Comparison of ENCODE assay signal across 7 mouse cellular contexts in the genomic region with DNA sequence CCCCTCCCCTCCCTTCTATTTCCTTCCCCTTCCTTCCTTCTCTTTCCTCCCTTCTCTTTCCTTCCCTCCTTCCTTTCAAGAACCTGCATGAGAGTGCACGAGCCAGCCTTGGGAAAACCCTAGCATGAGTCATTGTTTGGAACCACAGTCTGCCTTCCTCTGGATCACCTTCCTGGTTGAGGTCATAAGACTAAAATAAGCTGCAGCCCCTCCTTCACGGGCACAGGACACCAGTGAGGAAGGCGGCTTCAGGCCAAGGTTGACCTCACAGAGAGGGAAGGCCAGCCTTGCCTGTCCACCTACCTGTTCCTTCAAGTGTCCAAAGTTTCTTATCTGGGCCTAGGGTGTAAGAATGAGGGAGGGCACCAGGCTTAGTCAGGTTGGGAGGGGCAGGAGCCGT. TPM values are rescaled to one million over a fixed set of nuclear protein-coding genes. Genes with fewer than 3 reads are reported as not detected.
DNase-seq lines count a peak whose midpoint lies in the region; ATAC-seq and TF ChIP-seq lines count a peak whose summit lies in the region.

No protein-coding gene starts in this region.

- no peaks in the 10 kb centered on the region for H3K9me3 ChIP-seq in heart, embryonic 16.5 days (replicated peaks; ENCODE audit: control insufficient read depth, low read length)
- H3K9me3 ChIP-seq in limb, embryonic 15.5 days: no peaks in the 10 kb centered on the region
- no peaks in the 10 kb centered on the region for H3K9me3 ChIP-seq in stomach, embryonic 14.5 days (ENCODE audit: control insufficient read depth, low read depth, low read length)

- in situ Hi-C loops in Patski (cut with MboI; ENCODE audit: low pct_unique_long_range_greater_than_20kb): no loop called here

- H3K36me3 ChIP-seq in heart, embryonic 16.5 days (ENCODE audit: control insufficient read depth, insufficient read depth): 0 out of 2 replicates have a peak, but pooled peaks cover 5% of the 10 kb centered on the region
- no peaks in the 10 kb centered on the region for H3K36me3 ChIP-seq in limb, embryonic 15.5 days
- no peaks in the 10 kb centered on the region for H3K36me3 ChIP-seq in stomach, embryonic 14.5 days (ENCODE audit: control insufficient read depth, insufficient read depth, low read length)

- DNase-seq in Patski (ENCODE audit: low read depth, low spot score): peak; percentile 97
- peak; percentile 62 for DNase-seq in cerebellum, adult 9-11 months
- DNase-seq in spleen, adult 18-20 months: no peak
- no peak for DNase-seq in frontal cortex, postnatal 25 days (ENCODE audit: low spot score in 2 of 2)

- H3K27ac ChIP-seq in heart, embryonic 16.5 days (ENCODE audit: low read length): peak overlapping the region; percentile 98
- H3K27ac ChIP-seq in limb, embryonic 15.5 days: no peak overlapping the region; the same call in 1 of the 2 replicates
- H3K27ac ChIP-seq in stomach, embryonic 14.5 days (ENCODE audit: low read length): peak overlapping the region; percentile 49; the same call in 1 of the 2 replicates

- CTCF ChIA-PET in Patski (lab: Charles Lee): interaction anchor here (0.9 to 5.1 kb wide), 5 partner anchors 10 to 37 kb away, joined by 3 to 19 read pairs (median 6); partner anchors contain the start of gene Manba

- peak; percentile 90 for ATAC-seq in Patski
- ATAC-seq in heart, embryonic 16.5 days (replicated peaks; ENCODE audit: extremely low read depth, insufficient read depth, low FRiP score): peak; percentile 91
- peak; percentile 45; the same call in 1 of the 2 replicates for ATAC-seq in limb, embryonic 15.5 days (ENCODE audit: insufficient number of reproducible peaks, low FRiP score, low TSS enrichment, low read depth)
- ATAC-seq in stomach, embryonic 14.5 days (ENCODE audit: insufficient number of reproducible peaks, insufficient read depth, low FRiP score, low read depth): peak; percentile 72

- H3K27me3 ChIP-seq in Patski: no peaks in the 10 kb centered on the region
- H3K27me3 ChIP-seq in heart, embryonic 16.5 days (ENCODE audit: control insufficient read depth, insufficient read depth, low read length): no peaks in the 10 kb centered on the region
- no peaks in the 10 kb centered on the region for H3K27me3 ChIP-seq in limb, embryonic 15.5 days
- H3K27me3 ChIP-seq in stomach, embryonic 14.5 days (ENCODE audit: control insufficient read depth, insufficient read depth, low read length): no peaks in the 10 kb centered on the region

- H3K4me1 ChIP-seq in heart, embryonic 16.5 days (ENCODE audit: control insufficient read depth, insufficient read depth, low read length): peaks cover 29% of the 10 kb centered on the region
- peaks cover 5% of the 10 kb centered on the region; the same call in 1 of the 2 replicates for H3K4me1 ChIP-seq in limb, embryonic 15.5 days
- peaks cover 11% of the 10 kb centered on the region for H3K4me1 ChIP-seq in stomach, embryonic 14.5 days (ENCODE audit: control insufficient read depth, insufficient read depth, low read length)

- 9% methylated on average over 4 of the region's 4 CpGs for WGBS in heart, embryonic 16.5 days
- WGBS in limb, embryonic 15.5 days: 53% methylated on average over 4 of the region's 4 CpGs
- 32% methylated on average over 4 of the region's 4 CpGs for WGBS in stomach, embryonic 14.5 days

- peak overlapping the region; percentile 20 for H3K4me3 ChIP-seq in heart, embryonic 16.5 days (ENCODE audit: low read length)
- no peak overlapping the region for H3K4me3 ChIP-seq in limb, embryonic 15.5 days
- H3K4me3 ChIP-seq in stomach, embryonic 14.5 days (ENCODE audit: low read depth, low read length): no peak overlapping the region

- POLR2A ChIA-PET in Patski (lab: Charles Lee): interaction anchor here (0.8 kb wide), 1 partner anchor 243 kb away, joined by 7 read pairs; no protein-coding TSS in a partner anchor

- H3K9ac ChIP-seq in heart, embryonic 16.5 days (ENCODE audit: low read length): peak overlapping the region; percentile 62
- no peak overlapping the region for H3K9ac ChIP-seq in limb, embryonic 15.5 days
- H3K9ac ChIP-seq in stomach, embryonic 14.5 days (replicated peaks; ENCODE audit: low read depth, low read length): no peak overlapping the region

- no peak for TF ChIP-seq CTCF in Patski (IDR thresholded peaks at IDR 0.05)

- H3K4me2 ChIP-seq in heart, embryonic 16.5 days (ENCODE audit: low read depth, low read length): peak overlapping the region; percentile 56
- no peak overlapping the region for H3K4me2 ChIP-seq in limb, embryonic 15.5 days
- 0 out of 2 replicates have a peak overlapping the region, but pooled peaks have one; percentile 26 for H3K4me2 ChIP-seq in stomach, embryonic 14.5 days (replicated peaks; ENCODE audit: low read depth, low read length)

RNA-seq across cellular contexts. Expression of gene Manba, which starts 36.6 kb away (rescaled TPM):
- 177 TPM for polyA plus RNA-seq in Patski (2021)
- polyA plus RNA-seq in heart, embryonic 16.5 days (2015; fragmentation: Nextera tagmentation; extraction: Ambion mirVana): 37.0 and 38.3 TPM in 2 replicates
- polyA plus RNA-seq in limb, embryonic 15.5 days (2015; fragmentation: Nextera tagmentation; extraction: Ambion mirVana): 7.4 and 9.5 TPM in 2 replicates
- 14.0 and 14.6 TPM in 2 replicates for polyA plus RNA-seq in stomach, embryonic 14.5 days (2014; fragmentation: Nextera tagmentation; extraction: Ambion mirVana)

Comparison
In these comparisons a context has a peak if more than half of its experiments do, and no peak if none do; other contexts are left out.
1. DNase-seq: peak in Patski (single experiment) and cerebellum, adult 9-11 months (single experiment); none in spleen, adult 18-20 months (0 of 2) and frontal cortex, postnatal 25 days (0 of 2).
2. Peak in every context shown above with its lines, with median percentiles within 50 percentile points of each other: ATAC-seq.